Mouse (Mus musculus) spleen, adult 2 months (tissue): ENCODE results near the gene Gm8947. TPM values are rescaled to one million over a fixed set of nuclear protein-coding genes. Genes with fewer than 3 reads are reported as not detected.
"Not testable (repeated sequence)": the region's sequence is repeated elsewhere in the genome, so short reads cannot be mapped to it uniquely, and the experiment has no call there.

Experiments
- DNase-seq, 2 experiments: peaks; one replicate each; pipeline versions ENCODE4 v3.0.0 to v3.0.0-alpha.2; 2012 to 2021; ENCODE audit warnings: low spot score in 2 of 2, low read depth in 1 of 2
- H3K27ac ChIP-seq: fragments of 200-500 bp; 2 replicates; pipeline ENCODE4 v1.5.1; 2012; ENCODE audit warnings: low read length, inconsistent platforms; ENCODE audit not compliant: insufficient read depth
- H3K27me3 ChIP-seq: fragments of 200-500 bp; 2 replicates; pipeline ENCODE4 v1.6.1; 2012; ENCODE audit warnings: mild to moderate bottlenecking, moderate library complexity, low read length, inconsistent platforms; ENCODE audit not compliant: control insufficient read depth, insufficient read depth
- H3K36me3 ChIP-seq: fragments of 200-500 bp; 2 replicates; pipeline ENCODE4 v1.6.1; 2012; ENCODE audit warnings: mild to moderate bottlenecking, low read length, inconsistent platforms; ENCODE audit not compliant: control insufficient read depth, insufficient read depth
- H3K4me1 ChIP-seq: fragments of 200-500 bp; 2 replicates; pipeline ENCODE4 v1.6.1; 2011; ENCODE audit warnings: inconsistent platforms; ENCODE audit not compliant: control insufficient read depth, insufficient read depth, insufficient read length
- H3K4me3 ChIP-seq: fragments of 200-500 bp; 2 replicates; pipeline ENCODE4 v1.5.1; 2011; ENCODE audit warnings: mild to moderate bottlenecking, inconsistent platforms; ENCODE audit not compliant: insufficient read depth, insufficient read length; ENCODE audit errors: extremely low read depth
- CTCF ChIP-seq: fragments of 200-500 bp; IDR thresholded peaks from 2 replicates; pipeline ENCODE4 v1.5.1; 2011; ENCODE audit warnings: mild to moderate bottlenecking, inconsistent platforms; ENCODE audit not compliant: insufficient read depth, insufficient read length, insufficient replicate concordance; ENCODE audit errors: extremely low read depth
- POLR2A ChIP-seq: fragments of 200-500 bp; IDR thresholded peaks from 2 replicates; pipeline ENCODE4 v1.6.1; 2011; ENCODE audit warnings: low read depth, low read length, inconsistent platforms
- WGBS: fragments of 180-500 bp; shearing (Covaris S2); methylation state at CpG from one replicate; pipeline ENCODE4 v1.1.7; 2018; 5-methylcytosine and 5-hydroxymethylcytosine counted together
- polyA plus RNA-seq: library from polyadenylated mRNA; depleted of rRNA; stranded (reverse); fragments of >200 nt; gene quantifications from 2 replicates; pipeline ENCODE4 v1.2.3, GENCODE M21; 2012; rRNA removed

Gm8947 gene
- polyA plus RNA-seq: 0.14 and 0.40 TPM in 2 replicates

DNA sequence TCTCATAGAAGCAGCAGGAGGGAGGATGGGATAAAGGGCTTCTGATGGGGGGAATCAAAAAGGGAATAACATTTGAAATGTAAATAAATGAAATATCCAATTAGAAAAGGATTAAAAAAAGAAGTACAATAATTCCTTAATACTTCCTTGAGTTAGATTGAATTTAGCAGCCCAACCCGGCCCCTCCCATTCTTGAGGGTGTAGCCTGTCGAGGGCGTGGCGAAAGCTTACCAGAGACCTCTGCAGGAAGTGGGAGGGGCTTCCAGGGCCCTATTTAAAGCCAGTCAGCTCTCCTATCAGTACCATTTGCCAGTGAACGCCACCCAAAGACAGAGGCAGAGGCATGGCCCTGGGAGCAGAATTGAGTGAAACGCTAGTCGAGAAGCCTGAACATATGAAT lies at the start of gene Gm8947:
Gm8947 (plus strand) TSS at position 302 of the 400 bp plus-strand sequence.
- not testable (repeated sequence) for H3K27ac ChIP-seq, H3K36me3 ChIP-seq, H3K4me1 ChIP-seq, H3K27me3 ChIP-seq, DNase-seq, H3K4me3 ChIP-seq
- WGBS: 91% methylated on average over 2 of the region's 7 CpGs

DNA sequence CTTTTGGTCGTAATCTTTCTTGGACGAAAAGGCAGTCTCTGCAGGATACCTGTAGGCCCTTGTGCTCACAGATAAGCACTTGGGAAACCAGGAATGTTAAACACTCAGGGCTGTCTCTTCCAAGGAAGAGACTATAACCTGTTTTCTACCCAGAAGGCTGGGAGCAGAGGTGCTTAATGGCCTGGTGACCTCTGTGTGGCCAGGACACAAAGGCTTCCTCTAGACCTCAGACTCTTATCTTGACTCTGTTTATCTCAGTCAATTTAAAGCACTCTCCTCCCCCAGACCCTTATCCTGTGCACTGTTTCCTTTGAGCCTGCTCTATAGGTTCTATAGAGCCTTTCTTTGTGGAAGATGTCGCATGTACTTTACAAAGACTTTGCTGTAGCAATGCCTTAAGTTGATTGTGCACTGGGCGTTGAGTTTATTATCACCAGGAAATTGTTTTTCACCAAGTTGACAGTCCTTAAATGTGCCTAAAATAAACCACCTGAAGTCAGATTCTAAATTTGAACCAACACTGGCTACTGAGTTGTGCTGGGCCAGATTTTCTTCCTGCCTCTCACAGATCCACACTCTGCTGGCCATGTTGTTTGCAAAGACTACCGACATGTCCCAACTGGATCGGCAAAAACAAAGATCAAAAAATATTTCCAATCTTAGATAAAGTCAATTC lies 47.6 kb upstream of the Gm8947 start:
- no peak for DNase-seq
- WGBS: 86% methylated on average over 6 of the region's 6 CpGs
- no peak for TF ChIP-seq POLR2A
- H3K4me3 ChIP-seq: no peak overlapping the region
- H3K27ac ChIP-seq: no peak overlapping the region
- H3K27me3 ChIP-seq: no peaks in the 10 kb centered on the region
- H3K36me3 ChIP-seq: no peaks in the 10 kb centered on the region
- H3K4me1 ChIP-seq: no peaks in the 10 kb centered on the region

DNA sequence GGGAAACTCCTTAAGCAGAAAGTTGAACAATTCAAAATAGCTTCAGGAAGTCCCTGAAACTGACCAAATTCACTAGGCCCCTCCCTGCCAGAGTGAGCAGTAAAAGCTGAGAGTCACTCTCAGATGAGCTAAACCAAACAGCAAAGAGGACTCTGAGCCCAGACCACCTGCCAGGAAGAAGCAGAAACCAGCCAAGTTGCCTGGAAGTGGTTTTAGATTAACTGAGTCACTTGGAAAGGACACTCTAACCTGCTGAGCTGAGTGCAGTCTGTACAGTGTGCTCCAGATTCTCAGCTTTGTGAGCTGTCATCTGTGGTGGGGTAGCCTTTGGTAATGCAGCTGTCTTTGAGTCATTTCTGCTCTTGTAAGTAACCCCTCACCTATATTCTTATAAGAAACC lies 44.4 kb upstream of the Gm8947 start:
- Histone ChIP-seq H3K36me3 (no peaks in the 10 kb centered on the region), H3K27me3 (no peaks in the 10 kb centered on the region), H3K4me3 (no peak overlapping the region), H3K4me1 (no peaks in the 10 kb centered on the region), H3K27ac (no peak overlapping the region)
- TF ChIP-seq POLR2A (no peak), CTCF (no peak)
- DNase-seq: no peak

DNA sequence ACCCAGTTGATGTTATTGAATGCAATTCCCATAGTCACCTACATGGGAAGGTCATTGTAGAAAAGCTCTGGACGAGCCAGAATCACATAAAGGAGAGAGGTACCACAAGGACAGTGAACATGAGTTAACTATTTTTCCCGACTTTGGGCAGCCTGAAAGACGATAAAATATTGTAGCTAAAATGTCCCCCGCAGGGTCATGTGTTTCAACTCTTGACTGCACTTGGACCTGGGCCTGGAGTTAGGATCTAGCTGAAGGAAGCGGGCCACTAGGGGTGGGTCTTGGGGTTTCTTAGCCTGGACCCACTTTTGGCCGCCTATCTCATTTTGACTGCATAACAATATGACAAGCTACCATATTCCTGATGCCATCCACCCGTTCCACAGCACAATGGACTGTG lies 42.0 kb upstream of the Gm8947 start:
- Histone ChIP-seq H3K4me1 (no peaks in the 10 kb centered on the region), H3K36me3 (no peaks in the 10 kb centered on the region), H3K27ac (no peak overlapping the region), H3K4me3 (no peak overlapping the region), H3K27me3 (no peaks in the 10 kb centered on the region)
- TF ChIP-seq POLR2A (no peak), CTCF (no peak)
- 93% methylated on average over 7 of the region's 7 CpGs for WGBS
- DNase-seq: no peak

DNA sequence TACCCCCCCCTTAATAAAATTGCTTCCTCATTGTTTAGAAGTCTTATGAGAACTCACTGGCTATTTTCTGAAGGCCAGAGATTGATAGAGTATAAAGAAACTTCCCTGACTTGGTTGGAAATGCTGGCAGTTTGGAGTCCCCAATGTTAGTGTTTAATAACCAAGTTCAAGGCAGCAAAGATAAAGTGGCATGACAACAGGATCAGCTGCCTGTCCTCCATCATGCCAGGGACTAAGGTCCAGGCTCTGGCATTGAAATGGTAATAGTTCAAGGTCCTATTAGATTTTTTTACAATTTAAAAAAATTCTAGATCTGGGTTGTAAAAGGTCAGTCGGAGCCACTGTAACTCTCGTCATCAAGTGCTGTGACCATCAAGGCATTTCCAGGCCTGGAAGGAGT lies 41.1 kb upstream of the Gm8947 start:
- no peak for DNase-seq
- H3K27ac ChIP-seq: no peak overlapping the region
- H3K4me3 ChIP-seq: no peak overlapping the region
- WGBS: 86% methylated on average over 2 of the region's 2 CpGs
- H3K4me1 ChIP-seq: no peaks in the 10 kb centered on the region
- no peaks in the 10 kb centered on the region for H3K36me3 ChIP-seq
- TF ChIP-seq POLR2A (no peak), CTCF (no peak)
- no peaks in the 10 kb centered on the region for H3K27me3 ChIP-seq

DNA sequence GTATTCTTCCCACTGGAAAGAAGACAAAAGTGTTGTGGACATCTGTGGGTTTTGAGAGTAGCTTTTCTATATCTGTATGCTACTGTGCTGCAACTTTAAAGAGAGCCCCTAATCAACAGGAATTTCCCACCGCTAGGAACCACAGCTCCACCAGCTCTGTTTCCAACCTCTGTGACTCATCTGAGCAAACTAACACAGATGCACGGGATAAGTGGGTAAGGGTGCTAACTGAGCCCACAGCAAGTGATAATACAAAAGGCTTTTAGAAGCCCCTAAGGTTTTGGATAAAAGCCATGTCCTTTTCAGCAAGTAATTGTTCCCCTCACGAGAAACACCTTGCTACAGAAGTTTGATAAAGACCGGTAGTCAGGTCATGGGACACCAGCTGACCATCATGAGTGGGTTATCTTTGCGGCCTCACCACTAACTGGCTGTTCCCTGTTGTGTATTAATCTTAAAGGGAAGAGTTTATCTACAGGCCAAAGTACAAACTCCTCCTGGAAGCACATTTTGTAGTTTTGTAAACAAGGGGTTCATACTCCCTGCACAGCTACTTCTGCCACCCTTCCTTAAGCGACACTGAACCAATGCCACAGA lies 39.0 kb upstream of the Gm8947 start:
- Histone ChIP-seq H3K27ac (no peak overlapping the region), H3K4me1 (no peaks in the 10 kb centered on the region), H3K4me3 (no peak overlapping the region), H3K27me3 (no peaks in the 10 kb centered on the region), H3K36me3 (no peaks in the 10 kb centered on the region)
- no peak for TF ChIP-seq CTCF
- no peak for TF ChIP-seq POLR2A
- DNase-seq: no peak
- WGBS: 81% methylated on average over 6 of the region's 6 CpGs

DNA sequence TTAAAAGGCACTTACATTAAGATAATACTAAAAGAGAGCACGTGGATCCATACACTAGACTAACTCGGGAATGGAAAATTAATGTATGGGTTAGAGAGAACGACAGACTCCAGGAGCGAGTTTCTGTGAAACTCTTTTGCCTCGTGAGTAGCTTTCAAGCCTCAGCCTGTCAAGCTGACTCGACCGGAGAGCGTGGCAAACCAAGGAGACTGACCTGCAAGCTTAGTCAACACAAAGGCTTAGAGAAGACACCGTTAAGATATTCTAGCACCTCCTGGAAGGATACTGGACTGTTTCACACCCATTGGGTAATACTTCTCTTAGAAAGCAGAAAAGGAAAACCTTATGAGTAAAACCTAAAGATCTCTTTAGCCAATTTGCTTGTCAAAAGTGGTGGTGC lies 38.0 kb upstream of the Gm8947 start:
- not testable (repeated sequence) for H3K4me3 ChIP-seq, DNase-seq, H3K4me1 ChIP-seq, H3K27me3 ChIP-seq, H3K27ac ChIP-seq, H3K36me3 ChIP-seq
- 93% methylated on average over 9 of the region's 9 CpGs for WGBS
